Mouse (Mus musculus): Measurements from ENCODE around the gene Vasn.
A peak's percentile ranks its signal among the peaks of the same experiment; 100 is the strongest.

DNA sequence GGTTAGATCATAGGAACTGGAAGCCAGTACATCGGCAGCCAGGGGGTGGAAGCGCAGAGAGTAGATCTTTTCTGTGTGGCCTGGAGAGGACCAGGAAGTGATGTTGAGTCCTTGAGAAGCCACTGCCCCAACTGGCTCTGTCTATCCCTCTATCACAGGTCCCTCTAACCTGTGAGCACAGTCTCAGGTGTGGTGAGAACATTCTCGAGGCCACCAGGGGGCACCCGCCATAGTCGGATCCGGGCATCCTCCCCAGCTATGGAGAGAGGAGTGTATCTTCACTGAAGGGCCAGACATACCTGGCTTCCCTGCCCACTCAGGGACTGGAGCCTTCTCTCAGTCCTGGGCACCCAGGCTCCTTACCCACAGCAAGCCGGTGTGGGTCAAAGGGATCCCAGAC, 7.7 kb upstream of the Vasn start:
- peak; percentile 73 for TF ChIP-seq CTCF (IDR thresholded peaks at IDR 0.05)
- no peak for TF ChIP-seq EP300 (IDR thresholded peaks at IDR 0.05)
